Mouse (Mus musculus) bone marrow, adult 2 months (tissue): ENCODE measurements at regions not wholly inside any gene's neighbourhood (a gene's known extent, or its start where the extent isn't known, plus 50 kb on each side); places are given as distances from the start of the nearest gene placed in this dataset.

ENCODE experiments used
- H3K27ac ChIP-seq: fragments of 200-500 bp; 2 replicates; pipeline ENCODE4 v1.5.1; 2012; ENCODE audit warnings: low read depth, mild to moderate bottlenecking, control low read depth, inconsistent platforms, low read length; ENCODE audit not compliant: control insufficient read depth, poor library complexity, insufficient read depth
- H3K4me1 ChIP-seq: fragments of 200-500 bp; 2 replicates; pipeline ENCODE4 v1.6.1; 2011; ENCODE audit warnings: low read length; ENCODE audit not compliant: control insufficient read depth, insufficient read depth
- H3K4me3 ChIP-seq: fragments of 200-500 bp; replicated peaks from 2 replicates; pipeline ENCODE3; 2011; ENCODE audit warnings: mild to moderate bottlenecking, low read depth, low read length, control low read depth; ENCODE audit not compliant: control insufficient read depth
- CTCF ChIP-seq: fragments of 200-500 bp; IDR thresholded peaks from 2 replicates; pipeline ENCODE4 v1.5.1; 2011; ENCODE audit warnings: low read length, control low read depth; ENCODE audit not compliant: control insufficient read depth, insufficient read depth
- POLR2A ChIP-seq: fragments of 200-500 bp; IDR thresholded peaks from 2 replicates; pipeline ENCODE4 v1.6.1; 2011; ENCODE audit warnings: low read depth, mild to moderate bottlenecking, control low read depth, low read length, borderline replicate concordance; ENCODE audit not compliant: control insufficient read depth
- WGBS: fragments of 180-500 bp; shearing (Covaris S2); methylation state at CpG from one replicate; pipeline ENCODE4 v1.1.7; 2018; 5-methylcytosine and 5-hydroxymethylcytosine counted together

- TF ChIP-seq POLR2A (no peak), CTCF (no peak)
- H3K4me3 ChIP-seq = no peak overlapping the region
- WGBS = 79% methylated on average over 9 of the region's 9 CpGs
- no peak overlapping the region for H3K27ac ChIP-seq
- H3K4me1 ChIP-seq = no peaks in the 10 kb centered on the region
Observed at GRCm38 (mm10) chr4:56533344-56533985, 206.4 kb upstream of the Gm26657 start.

DNA sequence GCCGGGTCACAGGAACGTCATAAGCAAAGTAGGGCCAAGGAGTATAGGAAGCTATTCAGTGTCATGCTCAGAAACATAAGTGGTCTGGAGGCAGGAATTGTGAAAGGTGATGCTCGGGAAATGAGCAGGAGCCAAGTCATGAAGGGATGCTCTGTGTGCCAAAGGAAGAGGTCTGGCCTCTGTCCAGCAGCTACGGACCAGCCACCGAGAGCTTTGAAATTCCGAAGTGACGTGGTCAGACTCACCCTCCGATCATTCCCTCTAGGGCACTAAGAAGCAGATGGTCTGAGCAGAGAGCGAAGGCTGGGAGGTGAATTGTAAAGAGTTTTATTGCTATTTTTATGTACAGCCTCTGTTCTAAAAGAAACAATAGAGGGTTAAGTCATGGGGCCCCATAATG is 206.9 kb upstream of the Gm26657 start:
- no peak overlapping the region for H3K27ac ChIP-seq

DNA sequence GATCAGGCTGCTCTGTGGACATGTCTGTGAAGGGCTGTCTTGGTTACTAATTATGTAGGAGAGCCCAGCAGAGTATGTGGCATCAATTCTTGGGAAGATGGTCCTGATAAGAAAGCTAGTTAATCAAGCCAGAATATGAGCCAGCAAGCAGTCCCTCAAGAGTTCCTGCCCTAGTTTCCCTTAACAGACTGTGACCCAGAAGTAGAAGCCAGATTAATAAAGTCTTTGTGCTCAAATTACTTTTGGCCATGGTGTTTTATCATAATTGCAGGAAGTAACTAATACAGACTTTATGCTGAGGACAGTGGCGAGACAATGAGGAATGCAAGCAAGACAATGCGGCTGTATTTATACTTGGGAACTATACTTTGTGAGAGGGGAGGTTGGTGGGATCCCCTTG is 211.3 kb upstream of the Gm26657 start:
- Histone ChIP-seq H3K27ac (no peak overlapping the region), H3K4me3 (no peak overlapping the region), H3K4me1 (no peaks in the 10 kb centered on the region)
- WGBS = 85% methylated on average over 2 of the region's 2 CpGs
- TF ChIP-seq POLR2A (no peak), CTCF (no peak)

More for the DNA sequence above, 206.9 kb upstream of the Gm26657 start:
- no peaks in the 10 kb centered on the region for H3K4me1 ChIP-seq
- TF ChIP-seq POLR2A (no peak), CTCF (no peak)
- no peak overlapping the region for H3K4me3 ChIP-seq
- WGBS = 86% methylated on average over 9 of the region's 9 CpGs

- 81% methylated on average over 6 of the region's 6 CpGs for WGBS
- no peaks in the 10 kb centered on the region for H3K4me1 ChIP-seq
- TF ChIP-seq POLR2A = no peak
- TF ChIP-seq CTCF = no peak
- H3K4me3 ChIP-seq = no peak overlapping the region
- no peak overlapping the region for H3K27ac ChIP-seq
Observed at GRCm38 (mm10) chr4:56524430-56524985, 215.4 kb upstream of the Gm26657 start.

GRCm38 (mm10) chr4:56507770-56508169 is 232.1 kb upstream of the Gm26657 start:
- WGBS = 57% methylated on average over 4 of the region's 4 CpGs
- no peaks in the 10 kb centered on the region for H3K4me1 ChIP-seq
- TF ChIP-seq CTCF (no peak), POLR2A (no peak)
- H3K4me3 ChIP-seq = no peak overlapping the region
- no peak overlapping the region for H3K27ac ChIP-seq

DNA sequence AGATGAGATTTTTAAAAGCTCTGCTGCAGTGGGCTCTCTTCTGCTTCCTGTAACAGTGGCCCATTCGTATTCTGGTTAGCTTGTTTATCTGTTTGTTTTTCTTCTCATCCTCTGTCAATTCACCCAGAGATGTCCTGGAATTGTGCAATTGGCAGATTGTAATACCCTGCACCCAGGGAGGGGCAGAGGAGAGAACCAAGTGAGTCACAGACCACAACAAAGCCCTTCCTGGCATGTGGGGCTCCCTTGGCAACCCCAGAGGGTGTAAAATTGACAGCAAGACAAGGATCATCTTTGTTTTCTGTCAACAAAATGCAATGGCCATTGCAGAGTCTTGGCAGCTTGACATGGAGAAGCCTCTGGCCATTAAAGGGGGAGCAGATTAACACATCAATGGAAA is 233.1 kb upstream of the Gm26657 start:
- Histone ChIP-seq H3K27ac (no peak overlapping the region), H3K4me3 (no peak overlapping the region), H3K4me1 (no peaks in the 10 kb centered on the region)
- TF ChIP-seq CTCF (no peak), POLR2A (no peak)
- 63% methylated on average over 1 of the region's 1 CpGs for WGBS

DNA sequence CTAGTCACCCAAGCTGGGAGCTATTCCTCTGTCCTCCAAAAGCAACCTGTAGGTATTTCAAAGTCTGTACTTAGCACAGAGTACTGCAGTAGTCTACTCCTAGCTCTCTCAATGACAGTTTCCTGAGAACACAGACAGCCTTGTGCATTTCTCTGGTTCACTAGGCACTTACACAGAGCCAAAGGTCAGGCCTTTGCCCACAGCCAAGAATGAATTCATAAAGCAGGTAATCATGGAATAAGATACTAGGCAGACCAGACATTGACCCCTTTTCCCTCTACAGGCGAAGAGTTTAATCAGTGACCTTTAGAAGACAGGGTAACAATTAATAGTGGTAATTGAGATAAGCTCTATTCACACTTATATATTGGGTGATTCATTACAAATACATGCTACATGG is 233.8 kb upstream of the Gm26657 start:
- TF ChIP-seq CTCF (no peak), POLR2A (no peak)
- WGBS = 58% methylated on average over 1 of the region's 1 CpGs
- no peaks in the 10 kb centered on the region for H3K4me1 ChIP-seq
- H3K4me3 ChIP-seq = no peak overlapping the region
- no peak overlapping the region for H3K27ac ChIP-seq

DNA sequence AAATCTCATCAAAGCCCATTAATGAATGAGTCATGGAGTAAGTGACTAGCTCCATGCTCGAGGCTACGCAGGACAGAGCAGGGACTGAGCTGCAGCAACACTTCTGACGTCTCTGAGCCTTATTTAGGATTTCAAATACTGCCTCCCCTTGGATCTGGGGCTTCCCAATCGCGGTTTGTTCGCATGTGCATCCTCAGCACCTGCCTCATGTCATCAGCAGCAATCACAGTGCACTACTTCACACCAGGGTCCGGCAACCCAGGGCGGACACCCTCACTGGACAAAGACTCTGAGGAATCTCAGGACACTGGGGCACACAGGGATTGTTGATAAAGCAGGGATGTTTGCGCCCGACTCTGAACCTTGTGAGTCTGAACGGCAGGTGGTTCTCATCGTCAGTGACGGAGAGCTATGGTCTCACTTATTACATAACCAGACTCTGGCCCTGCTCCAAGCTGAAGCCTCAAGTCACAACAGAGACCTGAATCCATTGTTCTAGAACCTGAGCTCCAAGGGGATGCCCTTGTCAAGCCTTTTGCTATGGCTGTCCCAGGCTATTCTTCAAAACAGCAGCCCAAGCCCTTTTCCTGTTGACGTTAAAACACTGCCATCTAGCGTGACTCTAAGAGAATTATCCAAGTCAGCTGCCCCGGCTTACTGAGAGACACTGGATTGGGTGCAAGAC is 247.2 kb upstream of the Gm26657 start:
- no peak overlapping the region for H3K4me3 ChIP-seq
- WGBS = 64% methylated on average over 16 of the region's 16 CpGs
- TF ChIP-seq POLR2A (no peak), CTCF (no peak)
- H3K4me1 ChIP-seq = no peaks in the 10 kb centered on the region
- no peak overlapping the region for H3K27ac ChIP-seq
